Mouse (Mus musculus) kidney, embryonic 14.5 days (tissue): ENCODE data around the gene Tmem30b. TPM values are rescaled to one million over a fixed set of nuclear protein-coding genes. Genes with fewer than 3 reads are reported as not detected.
"Not testable (repeated sequence)": the region's sequence is repeated elsewhere in the genome, so short reads cannot be mapped to it uniquely, and the experiment has no call there.

Experiments
- ATAC-seq: fragments of 200-750 bp; cut with Nextera tagmentation; 2 replicates; pipeline ENCODE4 v1.8.0; 2017; ENCODE audit warnings: moderate number of reproducible peaks, mild to moderate bottlenecking, moderate TSS enrichment, moderate library complexity; ENCODE audit not compliant: low FRiP score, low TSS enrichment
- H3K27ac ChIP-seq: fragments of 300-500 bp; sonication (generic); 2 replicates; pipeline ENCODE4 v1.5.1; 2014; ENCODE audit warnings: low read depth, mild to moderate bottlenecking, low read length, moderate library complexity, mixed read lengths
- H3K27me3 ChIP-seq: fragments of 300-500 bp; sonication (generic); 2 replicates; pipeline ENCODE4 v1.6.1; 2014; ENCODE audit warnings: mild to moderate bottlenecking, low read length; ENCODE audit not compliant: control insufficient read depth, insufficient read depth
- H3K36me3 ChIP-seq: fragments of 300-500 bp; sonication (generic); 2 replicates; pipeline ENCODE4 v1.6.1; 2014; ENCODE audit warnings: low read length, mixed read lengths; ENCODE audit not compliant: control insufficient read depth, insufficient read depth
- H3K4me1 ChIP-seq: fragments of 300-500 bp; sonication (generic); 2 replicates; pipeline ENCODE4 v1.6.1; 2014; ENCODE audit warnings: low read length, mixed read lengths; ENCODE audit not compliant: control insufficient read depth, insufficient read depth
- H3K4me2 ChIP-seq: fragments of 300-500 bp; sonication (generic); replicated peaks from 2 replicates; pipeline ENCODE4 v1.6.1; 2014; ENCODE audit warnings: low read depth, mild to moderate bottlenecking, low read length
- H3K4me3 ChIP-seq: fragments of 300-500 bp; sonication (generic); 2 replicates; pipeline ENCODE4 v1.5.1; 2014; ENCODE audit warnings: mild to moderate bottlenecking, low read length
- H3K9ac ChIP-seq: fragments of 300-500 bp; sonication (generic); 2 replicates; pipeline ENCODE4 v1.6.1; 2014; ENCODE audit warnings: low read depth, mild to moderate bottlenecking, low read length, moderate library complexity
- H3K9me3 ChIP-seq: fragments of 300-500 bp; sonication (generic); 2 replicates; pipeline ENCODE4 v1.6.1; 2016; ENCODE audit warnings: low read length; ENCODE audit not compliant: control insufficient read depth
- WGBS: fragments of 180-500 bp; shearing (Covaris S2); extraction: QIAGEN DNeasy Blood & Tissue Kit; methylation state at CpG from one replicate; pipeline ENCODE4 v1.1.7; 2014; 5-methylcytosine and 5-hydroxymethylcytosine counted together
- polyA plus RNA-seq: library from polyadenylated mRNA; unstranded; fragments of >200 nt; fragmentation: Nextera tagmentation; extraction: Ambion mirVana; gene quantifications from 2 replicates; pipeline ENCODE4 v1.2.1, GENCODE M21; 2014

Tmem30b gene
- polyA plus RNA-seq, 1 experiment from 2014 or later, result 9.6 TPM

GRCm38 (mm10) chr12:73529590-73529989 is 16.6 kb downstream of the Tmem30b start:
- ATAC-seq, result no peak
- Histone ChIP-seq H3K27me3 (peaks cover 9% of the 10 kb centered on the region), H3K4me2 (no peak overlapping the region), H3K9me3 (no peaks in the 10 kb centered on the region), H3K4me1 (0 out of 2 replicates have a peak, but pooled peaks cover 6% of the 10 kb centered on the region), H3K36me3 (no peaks in the 10 kb centered on the region), H3K4me3 (no peak overlapping the region), H3K27ac (no peak overlapping the region), H3K9ac (no peak overlapping the region)
- WGBS, result 70% methylated on average over 11 of the region's 11 CpGs

DNA sequence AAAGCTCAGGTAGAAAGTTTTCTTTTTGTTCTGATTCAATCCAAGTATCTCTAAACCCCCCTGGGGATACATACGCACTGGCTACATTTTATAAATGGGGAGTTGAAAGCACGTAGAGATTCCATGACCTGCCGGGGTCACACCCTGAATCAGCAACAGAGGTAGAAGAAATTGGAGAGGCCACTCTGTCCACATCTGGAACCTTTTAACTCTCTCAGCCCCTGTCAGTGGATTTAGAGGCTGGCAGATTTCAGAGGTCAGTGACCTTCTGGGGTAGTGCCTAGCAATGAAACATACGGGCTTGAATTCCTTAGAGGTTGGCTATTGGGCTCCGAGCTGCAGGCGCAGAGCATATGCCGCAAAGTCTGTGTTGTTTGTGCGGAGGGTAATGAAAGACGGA is 17.1 kb downstream of the Tmem30b start:
- Histone ChIP-seq H3K4me3 (no peak overlapping the region), H3K9me3 (no peaks in the 10 kb centered on the region), H3K4me2 (no peak overlapping the region), H3K36me3 (no peaks in the 10 kb centered on the region), H3K27ac (no peak overlapping the region), H3K9ac (no peak overlapping the region), H3K4me1 (0 out of 2 replicates have a peak, but pooled peaks cover 6% of the 10 kb centered on the region), H3K27me3 (peaks cover 9% of the 10 kb centered on the region)
- WGBS, result 16% methylated on average over 9 of the region's 9 CpGs
- ATAC-seq, result no peak

DNA sequence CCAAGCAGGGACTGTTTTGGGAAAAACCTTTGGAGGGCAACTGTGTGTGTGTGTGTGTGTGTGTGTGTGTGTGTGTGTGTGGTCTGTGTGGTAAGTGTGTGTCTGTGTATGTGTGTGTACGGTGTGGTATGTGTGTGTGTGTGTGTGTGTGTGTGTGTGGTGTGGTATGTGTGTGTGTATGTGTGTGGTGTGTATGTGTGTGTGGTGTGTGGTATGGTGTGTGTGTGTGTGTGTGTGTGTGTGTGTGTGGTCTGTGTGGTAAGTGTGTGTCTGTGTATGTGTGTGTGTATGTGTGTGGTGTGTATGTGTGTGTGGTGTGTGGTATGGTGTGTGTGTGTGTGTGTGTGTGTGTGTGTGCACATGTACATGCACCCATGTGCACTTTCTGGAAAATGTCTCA is 18.1 kb downstream of the Tmem30b start:
- not testable (repeated sequence) for H3K27me3 ChIP-seq, H3K4me3 ChIP-seq, H3K4me2 ChIP-seq, H3K4me1 ChIP-seq, H3K9ac ChIP-seq, ATAC-seq, H3K27ac ChIP-seq, H3K9me3 ChIP-seq, H3K36me3 ChIP-seq
- 94% methylated on average over 1 of the region's 1 CpGs for WGBS

DNA sequence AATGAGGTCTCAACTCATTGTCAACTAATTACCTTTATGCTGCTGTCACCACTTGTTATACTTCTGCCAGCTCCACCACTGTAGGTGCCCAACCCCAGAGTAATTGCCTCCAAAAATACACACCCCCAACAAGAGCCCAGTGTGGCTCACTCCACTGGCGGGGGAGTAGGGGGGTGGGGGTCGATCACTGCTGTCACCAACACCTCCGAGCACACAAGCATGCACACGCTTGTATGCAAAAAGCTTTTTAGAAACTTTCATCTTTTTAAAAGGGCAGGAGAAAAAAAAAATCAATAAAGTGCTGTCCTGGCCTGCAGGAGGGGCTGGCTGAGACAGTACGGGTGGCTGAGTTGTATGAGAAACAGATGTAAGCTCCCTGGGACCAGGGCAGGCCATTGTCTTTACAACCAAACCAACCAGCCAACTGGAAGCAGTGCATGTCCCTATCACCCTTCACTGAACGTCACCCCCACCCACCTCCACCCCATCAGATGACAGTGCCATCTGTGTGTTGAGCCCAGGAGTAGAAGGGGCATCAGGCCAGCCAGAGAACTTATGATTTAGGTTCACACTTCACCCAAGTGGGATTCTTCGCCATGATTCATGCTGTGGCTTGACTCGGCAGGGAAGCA is 20.8 kb downstream of the Tmem30b start:
- H3K9ac ChIP-seq, result no peak overlapping the region
- H3K27me3 ChIP-seq, result peaks cover 9% of the 10 kb centered on the region
- H3K9me3 ChIP-seq, result no peaks in the 10 kb centered on the region
- H3K4me1 ChIP-seq, result 0 out of 2 replicates have a peak, but pooled peaks cover 6% of the 10 kb centered on the region
- no peak for ATAC-seq
- H3K36me3 ChIP-seq, result no peaks in the 10 kb centered on the region
- 39% methylated on average over 8 of the region's 8 CpGs for WGBS
- H3K4me3 ChIP-seq, result no peak overlapping the region
- no peak overlapping the region for H3K27ac ChIP-seq
- H3K4me2 ChIP-seq, result no peak overlapping the region

GRCm38 (mm10) chr12:73523066-73523465 is 23.1 kb downstream of the Tmem30b start:
- Histone ChIP-seq H3K36me3 (no peaks in the 10 kb centered on the region), H3K27ac (no peak overlapping the region), H3K27me3 (no peaks in the 10 kb centered on the region; the same call in none of the 2 replicates), H3K9me3 (no peaks in the 10 kb centered on the region), H3K4me2 (no peak overlapping the region), H3K9ac (no peak overlapping the region), H3K4me1 (no peaks in the 10 kb centered on the region), H3K4me3 (no peak overlapping the region)
- ATAC-seq, result no peak
- WGBS, result 77% methylated on average over 12 of the region's 12 CpGs

DNA sequence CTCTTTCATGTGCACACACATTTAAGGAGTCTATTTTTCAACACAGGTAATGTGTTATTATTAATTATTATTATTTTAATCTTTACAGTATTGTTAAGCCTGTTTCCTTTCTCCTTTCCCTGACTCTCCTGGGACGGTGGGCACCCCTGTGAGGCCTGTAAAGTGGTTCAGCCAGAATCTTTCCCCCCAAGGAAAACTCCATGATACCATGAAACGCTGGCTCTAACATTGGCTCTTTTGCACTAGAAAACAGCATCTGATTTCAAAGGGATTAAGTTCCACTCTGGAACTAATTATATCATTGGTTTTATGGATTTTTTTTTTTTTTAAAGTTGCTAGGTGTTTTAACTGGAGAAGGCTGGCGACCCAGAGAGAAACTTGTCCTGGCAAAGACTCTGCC is 24.2 kb downstream of the Tmem30b start:
- no peak overlapping the region for H3K4me3 ChIP-seq
- no peak overlapping the region for H3K27ac ChIP-seq
- WGBS, result 27% methylated on average over 3 of the region's 3 CpGs
- no peak overlapping the region; the same call in 1 of the 2 replicates for H3K4me2 ChIP-seq
- no peak overlapping the region for H3K9ac ChIP-seq
- H3K27me3 ChIP-seq, result no peaks in the 10 kb centered on the region; the same call in none of the 2 replicates
- no peaks in the 10 kb centered on the region for H3K9me3 ChIP-seq
- H3K36me3 ChIP-seq, result no peaks in the 10 kb centered on the region
- H3K4me1 ChIP-seq, result no peaks in the 10 kb centered on the region
- no peak for ATAC-seq

DNA sequence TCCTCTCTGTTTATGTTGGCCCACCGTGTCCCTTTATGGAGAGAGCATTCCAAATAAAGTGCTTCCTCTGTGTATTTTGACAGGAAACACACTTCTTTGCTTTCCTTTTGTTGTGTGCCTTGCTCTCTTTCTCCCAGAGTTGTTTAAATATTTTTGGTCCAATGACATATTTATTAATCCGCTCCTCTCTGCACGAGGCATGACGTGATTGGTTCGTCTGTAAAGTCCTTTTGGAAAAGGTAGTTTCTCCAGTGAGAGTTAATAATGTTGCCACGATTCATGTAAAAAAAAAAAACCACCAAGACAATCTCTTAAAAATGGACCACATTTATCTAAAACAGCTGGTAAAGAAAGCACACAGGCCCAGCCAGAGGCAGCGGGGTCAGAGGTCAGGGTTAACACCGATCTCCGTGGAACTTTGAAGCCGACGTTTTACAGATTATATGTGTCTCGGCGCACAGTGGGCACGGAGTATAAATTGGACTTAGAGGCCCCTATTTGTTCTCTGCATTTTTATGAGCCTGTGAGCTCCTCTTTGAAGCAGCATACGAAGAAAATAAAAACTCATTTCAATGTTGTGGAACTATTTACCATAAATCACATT is 24.9 kb downstream of the Tmem30b start:
- Histone ChIP-seq H3K4me2 (peak overlapping the region; percentile 11; the same call in 1 of the 2 replicates), H3K27me3 (no peaks in the 10 kb centered on the region; the same call in none of the 2 replicates), H3K4me3 (no peak overlapping the region), H3K27ac (no peak overlapping the region), H3K9me3 (no peaks in the 10 kb centered on the region), H3K9ac (no peak overlapping the region), H3K36me3 (no peaks in the 10 kb centered on the region), H3K4me1 (no peaks in the 10 kb centered on the region)
- no peak for ATAC-seq
- 30% methylated on average over 15 of the region's 15 CpGs for WGBS

- no peaks in the 10 kb centered on the region for H3K4me1 ChIP-seq
- H3K27ac ChIP-seq, result no peak overlapping the region
- no peak overlapping the region for H3K9ac ChIP-seq
- no peaks in the 10 kb centered on the region; the same call in 1 of the 2 replicates for H3K27me3 ChIP-seq
- 70% methylated on average over 12 of the region's 12 CpGs for WGBS
- H3K4me3 ChIP-seq, result no peak overlapping the region
- no peak for ATAC-seq
- no peaks in the 10 kb centered on the region for H3K36me3 ChIP-seq
- no peaks in the 10 kb centered on the region for H3K9me3 ChIP-seq
- no peak overlapping the region for H3K4me2 ChIP-seq
Observed at GRCm38 (mm10) chr12:73517768-73518167, 28.4 kb downstream of the Tmem30b start.

GRCm38 (mm10) chr12:73517022-73517709 is 29.0 kb downstream of the Tmem30b start:
- Histone ChIP-seq H3K4me2 (peak overlapping the region; percentile 21; the same call in 1 of the 2 replicates), H3K4me1 (no peaks in the 10 kb centered on the region), H3K9me3 (no peaks in the 10 kb centered on the region), H3K27me3 (no peaks in the 10 kb centered on the region; the same call in 1 of the 2 replicates), H3K4me3 (no peak overlapping the region; the same call in 1 of the 2 replicates), H3K27ac (no peak overlapping the region), H3K9ac (no peak overlapping the region), H3K36me3 (no peaks in the 10 kb centered on the region)
- 43% methylated on average over 15 of the region's 15 CpGs for WGBS
- ATAC-seq, result peak; percentile 83
